Mouse (Mus musculus): ENCODE data around the gene Kctd10. TPM values are rescaled to one million over a fixed set of nuclear protein-coding genes. Genes with fewer than 3 reads are reported as not detected.

Gene Kctd10
- 90.7 and 109 TPM in 2 replicates for polyA plus RNA-seq (2012; rRNA removed)

DNA sequence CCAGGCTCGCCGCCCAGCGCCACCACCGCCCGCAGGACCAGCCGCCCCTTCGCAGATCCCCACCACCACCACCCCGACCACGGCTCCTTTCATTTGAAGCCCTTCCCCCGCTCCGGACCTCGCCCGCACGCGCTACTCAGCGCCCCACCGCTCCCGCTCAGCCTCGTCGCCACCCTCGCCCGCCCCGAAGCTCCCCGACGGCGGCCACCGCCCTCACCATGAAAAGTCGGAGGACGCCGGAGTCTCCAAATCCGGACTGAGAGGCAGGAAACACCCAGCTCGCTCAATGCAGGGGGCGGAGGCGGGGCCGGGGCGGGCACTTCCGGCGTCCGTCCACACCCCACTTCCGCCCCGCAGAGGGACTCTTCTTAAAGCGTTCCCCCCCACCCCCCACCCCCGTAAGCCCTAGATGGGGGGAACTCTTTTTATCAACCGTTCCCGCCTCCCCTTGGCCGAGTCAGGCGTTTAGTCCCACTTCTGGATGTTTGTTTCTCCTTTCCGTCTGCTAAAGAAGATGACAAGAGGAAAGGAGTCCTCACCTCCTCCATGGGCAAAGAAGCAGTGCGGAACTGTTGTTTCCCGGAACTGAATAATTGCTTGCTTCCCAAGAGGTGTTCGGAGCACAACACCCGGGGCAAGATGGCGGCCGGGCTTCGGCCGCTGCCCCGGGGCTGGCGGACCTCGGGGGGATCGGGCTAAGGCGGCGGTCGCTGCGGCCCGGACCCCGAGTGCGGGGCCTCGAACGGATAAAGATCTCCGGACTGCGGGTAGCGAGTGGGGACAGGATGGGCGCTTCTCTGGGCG is at the start of gene Kctd10, which contains the start of gene Ube3b:
Kctd10 (minus strand) TSS at position 300 of the 804 bp plus-strand sequence.
Ube3b (plus strand) TSS at position 399 of the 804 bp plus-strand sequence.
- DNase-seq (ENCODE audit: low read depth, low spot score) = no peak
- WGBS = under 1% methylated on average over 74 of the region's 74 CpGs

DNA sequence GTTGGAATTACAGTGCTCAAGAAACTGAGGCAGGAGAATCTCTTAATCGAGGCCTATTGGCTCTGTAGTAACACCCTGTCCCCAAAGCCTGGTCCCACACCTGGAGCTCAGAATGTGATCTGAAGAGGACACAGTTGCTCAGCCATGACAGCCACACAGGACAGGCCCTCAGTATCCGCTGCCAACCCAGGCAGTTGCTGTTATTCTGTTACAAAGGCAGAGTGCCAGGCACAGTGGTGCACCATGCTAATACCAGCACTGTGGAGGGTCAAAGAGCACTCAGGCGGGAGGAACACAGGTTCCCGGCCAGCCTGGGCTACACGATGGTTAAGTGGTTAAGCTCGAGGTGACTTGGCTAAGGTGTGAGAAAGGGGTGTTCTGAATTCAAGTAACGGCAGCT is 49.5 kb upstream of the Kctd10 start:
- DNase-seq (ENCODE audit: low read depth, low spot score) = no peak
- 71% methylated on average over 7 of the region's 7 CpGs for WGBS

DNA sequence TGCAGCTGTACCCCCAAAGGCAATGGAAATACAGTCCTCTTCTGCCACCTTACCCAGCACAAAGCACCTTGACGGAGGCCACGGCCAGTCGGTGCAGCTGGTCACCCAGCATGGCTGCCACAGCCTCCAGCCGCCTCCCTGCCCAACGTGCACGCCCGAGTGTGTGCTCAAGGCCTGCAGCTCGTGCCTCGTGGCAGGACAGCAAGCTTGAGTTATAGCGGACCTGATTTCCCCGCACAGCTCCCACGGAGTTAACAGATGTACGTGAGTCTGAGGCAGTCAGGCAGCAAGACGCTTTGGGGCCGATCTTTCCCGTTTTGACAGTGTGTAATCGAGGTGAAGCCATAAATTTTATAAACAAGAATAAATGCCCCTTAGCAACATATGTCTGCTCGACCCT is 48.3 kb upstream of the Kctd10 start:
- WGBS = 38% methylated on average over 18 of the region's 18 CpGs

DNA sequence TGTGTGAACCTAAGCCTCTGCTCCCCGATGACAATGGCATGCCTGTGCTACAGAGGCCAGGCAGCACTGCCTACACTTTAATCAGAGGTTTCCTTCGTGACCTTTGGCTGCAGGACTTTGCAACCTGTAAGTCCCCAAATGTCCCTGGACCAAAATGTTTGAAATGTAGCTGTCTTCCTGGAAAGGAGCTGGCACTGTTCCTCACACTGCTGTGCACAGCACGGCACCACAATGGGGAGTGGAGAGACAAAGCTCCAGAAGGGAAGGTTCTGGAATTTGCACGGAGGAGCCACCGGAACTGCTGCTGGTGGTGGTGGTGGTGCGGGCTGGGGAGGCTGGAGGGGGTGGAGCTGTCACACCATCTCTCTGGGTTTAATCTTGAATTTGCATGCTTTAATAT is 46.4 kb upstream of the Kctd10 start:
- no peak for DNase-seq (ENCODE audit: low read depth, low spot score)
- 65% methylated on average over 6 of the region's 6 CpGs for WGBS

More for the DNA sequence above, 48.3 kb upstream of the Kctd10 start:
- DNase-seq (ENCODE audit: low read depth, low spot score) = no peak

DNA sequence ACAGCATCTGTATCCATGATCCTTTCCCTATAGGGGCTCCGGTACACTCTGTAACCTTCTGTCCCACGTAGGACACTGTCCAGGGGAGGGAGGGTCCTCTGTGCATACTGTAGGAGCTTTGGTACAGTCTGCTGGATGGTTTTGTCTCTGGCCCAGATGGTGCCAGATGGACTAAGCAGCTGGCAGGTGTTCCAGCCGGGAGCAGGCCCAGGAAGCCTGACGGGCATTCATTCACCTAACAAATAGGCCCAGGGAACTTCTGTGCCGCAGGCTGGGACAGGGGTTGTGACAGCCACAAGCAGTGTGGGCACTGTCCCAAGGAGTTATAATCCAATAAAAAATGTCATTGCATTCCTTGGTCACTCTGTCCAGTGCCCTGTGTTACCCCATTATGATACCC is 43.7 kb upstream of the Kctd10 start:
- WGBS = 70% methylated on average over 5 of the region's 5 CpGs
- DNase-seq (ENCODE audit: low read depth, low spot score) = no peak

DNA sequence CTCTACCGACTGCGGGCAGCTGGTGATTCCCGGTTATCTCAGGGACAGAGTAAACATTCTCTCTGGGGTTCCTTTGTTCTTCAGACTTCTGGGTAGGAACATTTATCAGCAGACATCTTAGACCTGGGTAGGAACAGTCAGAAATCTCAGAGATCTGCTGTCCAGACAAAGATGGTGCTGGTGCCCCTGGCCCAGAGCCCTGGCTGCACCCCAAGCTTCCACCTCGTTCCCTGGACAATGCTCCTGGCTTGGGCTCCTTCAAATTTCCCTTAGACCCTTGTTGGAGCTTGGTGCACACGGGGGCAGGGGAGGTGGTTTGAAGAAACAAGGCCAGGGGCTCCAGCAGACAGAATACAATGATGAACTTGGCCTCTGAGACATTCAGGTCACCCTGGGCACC is 42.3 kb upstream of the Kctd10 start:
- WGBS = 14% methylated on average over 5 of the region's 5 CpGs
- DNase-seq (ENCODE audit: low read depth, low spot score) = no peak

DNA sequence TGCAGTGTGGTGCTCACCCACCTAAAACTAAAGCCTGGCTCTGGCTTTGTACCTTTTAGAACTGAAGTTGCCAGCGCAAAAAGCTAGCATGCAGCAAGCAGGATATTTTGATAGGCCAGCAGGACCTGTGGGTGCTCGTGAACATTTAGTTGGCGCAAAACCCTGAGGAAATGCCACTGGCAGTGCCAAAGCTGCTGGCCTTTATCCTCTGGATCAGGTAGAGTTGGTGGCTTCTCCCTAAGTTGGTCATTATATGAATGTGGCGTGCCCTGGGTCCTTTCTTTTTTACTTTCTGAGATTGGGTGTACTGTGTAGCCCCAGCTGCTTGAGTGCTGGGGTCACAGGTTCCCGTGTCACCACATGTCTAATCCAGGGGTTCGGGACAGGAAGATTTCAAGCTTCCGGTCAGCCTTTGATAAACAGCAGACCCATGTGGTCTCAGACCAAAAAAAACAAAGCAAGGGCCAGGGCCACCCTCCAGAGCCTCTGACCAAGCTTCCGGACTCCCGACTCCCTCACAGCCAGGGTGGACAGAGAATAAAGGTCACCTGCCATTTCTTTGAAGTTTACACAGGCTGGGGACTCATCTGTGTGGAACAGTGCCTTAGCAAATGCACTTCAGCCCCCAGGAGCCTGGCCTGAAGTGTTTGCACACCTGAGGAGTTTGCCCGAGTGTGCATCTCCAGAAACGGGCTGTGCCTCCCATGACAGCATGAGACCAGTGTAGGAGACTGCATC is 41.4 kb upstream of the Kctd10 start:
- WGBS = 51% methylated on average over 11 of the region's 11 CpGs
- no peak for DNase-seq (ENCODE audit: low read depth, low spot score)

DNA sequence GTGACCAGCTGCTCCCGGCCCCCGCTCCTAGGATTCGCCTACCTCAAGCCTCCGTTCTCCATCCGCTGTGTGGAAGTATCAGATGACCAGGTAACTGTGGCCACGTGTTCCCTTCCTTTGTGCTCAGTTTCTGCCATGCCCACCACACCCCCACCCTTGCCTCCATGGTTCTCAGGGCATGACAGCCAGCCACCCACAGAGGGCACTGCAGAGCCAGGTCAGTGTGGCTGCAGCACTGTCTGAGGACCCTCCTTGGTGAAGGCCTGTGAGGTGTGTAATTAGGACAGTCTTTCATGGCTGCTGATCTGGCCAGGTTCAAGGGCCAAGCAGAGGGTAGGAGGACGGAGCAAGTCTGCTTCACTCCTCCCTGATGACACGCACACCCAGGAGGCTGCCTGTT is 38.2 kb upstream of the Kctd10 start:
- DNase-seq (ENCODE audit: low read depth, low spot score) = no peak
- WGBS = 82% methylated on average over 8 of the region's 8 CpGs

DNA sequence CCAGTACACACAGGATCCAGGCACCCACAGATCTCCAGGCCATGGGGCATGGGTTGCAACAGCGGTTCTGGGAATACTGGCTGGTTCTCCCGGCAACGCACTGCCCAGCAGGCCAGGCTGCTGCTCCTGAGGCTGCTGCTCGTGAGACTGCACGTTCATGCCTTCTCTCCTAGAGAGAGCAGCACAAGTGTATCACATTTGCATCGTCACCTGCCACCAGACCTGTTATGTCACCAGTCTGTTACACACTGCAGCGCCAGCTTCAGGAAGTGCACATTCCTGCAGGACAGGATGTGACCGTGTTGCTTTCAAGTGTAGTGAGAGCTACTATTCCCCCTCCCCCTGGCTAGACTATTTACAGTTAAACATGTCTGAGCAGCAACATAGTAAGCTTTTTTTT is 36.5 kb upstream of the Kctd10 start:
- WGBS = 79% methylated on average over 8 of the region's 8 CpGs
- DNase-seq (ENCODE audit: low read depth, low spot score) = no peak

DNA sequence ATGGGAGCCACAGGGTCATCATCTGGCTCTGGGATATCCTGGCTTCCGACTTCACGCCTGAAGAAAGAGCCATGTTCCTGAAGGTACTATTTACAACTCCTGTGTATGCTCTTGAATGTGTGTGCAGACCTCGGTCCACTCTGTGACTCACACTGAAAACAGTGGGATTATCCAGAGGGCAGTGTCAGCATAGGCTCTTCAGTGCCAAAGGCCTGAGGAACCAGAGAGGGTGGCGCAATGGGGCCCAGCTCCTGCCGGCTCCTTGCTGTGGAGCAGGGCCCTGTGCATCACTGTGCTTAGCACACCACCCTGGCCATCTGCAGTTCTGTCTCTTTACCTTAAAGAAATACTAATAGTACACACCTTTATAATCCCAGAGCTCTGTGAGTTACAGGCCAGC is 35.3 kb upstream of the Kctd10 start:
- DNase-seq (ENCODE audit: low read depth, low spot score) = no peak
- 92% methylated on average over 5 of the region's 5 CpGs for WGBS

DNA sequence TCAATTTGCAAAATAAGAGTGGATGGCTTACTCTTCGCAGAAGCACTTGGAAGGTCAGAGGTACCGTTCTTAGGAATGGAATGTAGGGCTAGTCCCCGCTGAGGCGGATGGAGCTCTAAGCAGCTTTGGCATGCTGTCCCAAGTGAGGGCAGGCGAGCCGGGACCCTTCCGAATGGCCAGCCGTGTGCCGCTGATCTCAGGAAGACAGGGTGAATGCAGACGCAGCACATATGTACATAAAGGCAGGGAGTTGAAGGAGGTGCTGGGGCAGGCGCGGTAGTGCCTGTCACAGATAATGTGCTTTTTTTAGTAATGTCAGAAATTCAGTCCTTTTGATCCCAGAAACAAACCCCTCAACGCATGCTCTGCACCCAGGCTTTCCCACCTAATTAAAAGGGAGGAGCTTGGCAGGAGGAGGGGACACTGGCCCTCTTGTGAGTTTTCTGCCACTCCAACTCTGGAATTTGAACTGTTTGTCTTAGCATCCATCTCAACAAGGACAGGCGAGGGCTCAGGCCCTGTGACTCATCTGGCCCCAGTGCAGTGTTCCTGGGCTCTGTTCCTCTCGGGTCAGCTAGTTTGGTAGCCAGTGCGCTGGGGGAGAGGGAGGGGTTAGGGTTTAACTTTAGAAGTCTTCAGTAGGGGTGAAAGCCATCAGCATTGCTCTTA is 32.9 kb upstream of the Kctd10 start:
- WGBS = 75% methylated on average over 16 of the region's 16 CpGs
- DNase-seq (ENCODE audit: low read depth, low spot score) = no peak

DNA sequence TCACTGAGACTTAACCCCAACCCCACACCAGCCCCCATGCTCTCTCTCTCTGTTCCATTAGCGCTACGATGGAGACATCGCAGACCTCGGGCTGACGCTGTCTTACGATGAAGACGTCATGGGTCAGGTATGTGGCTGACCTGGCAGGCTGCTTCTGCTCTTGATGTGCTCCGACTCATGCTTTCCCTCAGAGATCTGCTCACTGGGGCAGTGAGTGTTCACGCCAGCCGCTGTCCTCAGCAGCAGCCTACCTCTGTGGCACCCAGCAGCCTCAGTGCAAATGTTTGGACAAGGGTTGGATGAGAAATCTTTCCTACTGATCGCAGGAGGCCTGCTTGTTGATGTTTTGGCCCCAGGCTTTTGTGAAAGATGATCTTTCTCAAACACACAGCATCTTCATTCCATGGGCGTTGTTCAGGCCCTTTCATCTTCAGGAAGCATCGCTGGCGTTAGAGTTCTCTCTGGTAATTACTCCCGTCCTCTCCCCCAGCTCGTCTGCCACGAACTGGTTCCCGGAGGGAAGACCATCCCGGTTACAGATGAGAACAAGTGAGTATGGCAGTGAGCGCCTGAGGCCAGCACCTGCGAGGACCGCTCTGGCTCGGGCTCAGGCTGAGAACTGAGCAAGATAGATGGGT is 32.2 kb upstream of the Kctd10 start:
- no peak for DNase-seq (ENCODE audit: low read depth, low spot score)
- 82% methylated on average over 23 of the region's 23 CpGs for WGBS

DNA sequence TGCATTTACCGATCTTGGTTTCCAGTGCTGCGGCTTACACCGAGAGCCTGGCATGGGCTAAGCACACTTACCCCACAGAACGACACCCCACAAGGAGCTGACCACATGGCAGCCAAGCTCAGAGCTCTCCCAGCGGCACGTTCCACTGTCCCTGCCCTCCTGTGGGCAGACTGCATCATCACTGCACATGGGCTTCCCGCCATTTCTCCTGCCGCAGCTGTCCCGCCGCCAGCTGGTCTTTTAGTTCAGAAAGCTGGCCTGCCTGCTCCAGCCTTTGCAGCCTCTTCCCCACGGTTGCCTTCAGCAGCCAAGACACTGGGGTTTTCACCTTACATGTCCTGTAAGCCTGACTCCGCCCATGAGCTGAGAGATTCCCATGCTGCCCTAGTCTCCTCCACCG is 30.1 kb upstream of the Kctd10 start:
- 86% methylated on average over 13 of the region's 13 CpGs for WGBS

DNA sequence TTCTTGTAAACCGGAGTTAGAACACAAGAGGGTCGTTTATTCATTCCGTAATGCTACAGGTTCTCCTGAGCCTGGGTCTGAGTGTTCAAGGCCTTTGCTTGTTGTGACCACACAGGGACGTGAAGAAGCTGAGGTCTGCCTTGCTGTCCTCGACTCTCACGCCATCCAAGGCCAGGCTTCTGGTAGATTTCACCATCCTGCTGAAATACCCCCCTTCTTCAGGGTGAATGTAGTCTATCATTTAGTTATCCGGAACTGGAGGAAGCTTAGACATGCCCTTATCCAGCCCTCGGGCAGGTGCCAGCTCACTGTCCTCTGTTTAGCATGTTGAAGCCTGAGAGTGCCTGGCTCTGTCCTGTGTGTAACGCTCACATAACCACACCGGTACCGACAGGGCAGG is 28.5 kb upstream of the Kctd10 start:
- no peak for DNase-seq (ENCODE audit: low read depth, low spot score)

More for the DNA sequence above, 30.1 kb upstream of the Kctd10 start:
- DNase-seq (ENCODE audit: low read depth, low spot score) = no peak

DNA sequence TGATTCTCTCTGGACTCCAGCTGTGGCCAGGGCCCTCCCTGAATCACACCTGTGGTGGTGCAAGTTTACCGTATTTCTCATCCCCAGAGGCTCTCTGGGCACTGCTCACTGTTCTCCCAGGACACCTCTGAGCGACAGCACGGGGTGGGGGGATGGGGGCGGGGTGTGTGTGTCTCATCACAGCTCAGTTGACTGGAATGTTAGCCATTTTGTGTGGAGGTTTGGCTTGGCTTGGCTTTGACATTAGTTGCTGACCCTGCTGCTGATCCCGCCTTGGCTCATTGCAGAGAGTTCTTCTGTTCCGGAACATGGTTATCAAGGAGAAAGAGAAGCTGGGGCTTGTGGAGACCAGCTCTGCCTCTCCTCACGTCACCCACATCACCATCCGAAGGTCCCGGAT is 27.5 kb upstream of the Kctd10 start:
- no peak for DNase-seq (ENCODE audit: low read depth, low spot score)
- 91% methylated on average over 9 of the region's 9 CpGs for WGBS

More for the DNA sequence above, 28.5 kb upstream of the Kctd10 start:
- WGBS = 92% methylated on average over 11 of the region's 11 CpGs

DNA sequence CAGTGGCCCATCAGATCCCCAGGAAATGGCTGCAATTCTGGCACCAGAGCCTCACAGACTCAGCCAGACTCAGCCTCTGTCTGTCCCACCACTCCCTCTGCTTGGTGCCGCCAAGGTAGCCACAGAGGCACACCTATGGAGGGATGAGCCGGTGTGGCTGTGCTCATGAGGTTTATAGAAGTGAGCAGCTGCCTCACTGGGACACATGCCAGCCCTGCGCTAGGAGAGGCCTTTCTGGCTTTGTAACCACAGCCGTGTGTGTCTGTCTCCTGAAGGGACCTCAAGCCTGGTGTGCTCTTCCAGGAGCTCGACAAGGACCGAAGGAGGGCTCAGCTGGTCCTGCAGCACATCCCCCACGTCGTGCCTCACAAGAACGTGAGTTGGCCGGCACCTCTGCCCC is 27.0 kb upstream of the Kctd10 start:
- DNase-seq (ENCODE audit: low read depth, low spot score) = no peak
- 55% methylated on average over 10 of the region's 10 CpGs for WGBS

DNA sequence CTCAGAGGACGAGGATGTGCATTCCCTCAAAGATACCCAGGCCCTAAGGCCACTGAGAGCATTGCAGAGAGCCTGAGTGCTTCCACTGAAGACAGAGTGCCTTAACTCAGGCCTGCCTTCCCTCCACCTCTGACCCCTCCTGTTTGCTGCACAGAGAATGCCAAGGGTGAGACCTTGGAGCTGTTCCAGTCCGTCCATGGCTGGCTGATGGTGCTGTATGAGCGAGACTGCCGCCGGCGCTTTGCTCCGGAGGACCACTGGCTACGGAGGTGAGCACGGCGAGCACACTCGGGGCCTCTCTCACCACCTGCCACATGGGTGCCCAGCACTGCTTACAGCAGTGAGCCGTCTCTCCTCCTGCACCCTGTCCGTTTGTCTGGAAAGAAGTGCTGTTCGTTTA is 26.3 kb upstream of the Kctd10 start:
- 92% methylated on average over 14 of the region's 14 CpGs for WGBS
- DNase-seq (ENCODE audit: low read depth, low spot score) = no peak

DNA sequence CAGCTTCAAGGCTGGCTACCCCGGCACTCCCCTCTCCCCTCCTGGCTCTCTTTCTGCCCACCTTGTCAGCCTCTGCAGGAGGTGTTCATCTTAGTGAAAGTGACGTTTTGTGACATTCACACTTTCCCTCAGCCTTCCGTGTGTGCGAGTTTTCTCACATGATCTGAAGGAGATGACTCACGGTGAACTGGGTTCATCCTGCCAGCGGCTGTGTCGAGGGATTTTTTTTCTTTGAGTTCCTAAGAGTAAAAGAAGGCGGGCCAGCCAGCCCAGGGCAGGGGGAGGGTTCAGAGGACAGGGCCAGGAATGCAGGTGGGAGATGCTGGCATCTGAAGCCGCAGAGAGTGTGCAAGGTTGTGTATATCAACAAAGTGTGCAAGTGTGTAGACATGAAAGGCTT is 12.9 kb upstream of the Kctd10 start:
- WGBS = 76% methylated on average over 9 of the region's 9 CpGs

DNA sequence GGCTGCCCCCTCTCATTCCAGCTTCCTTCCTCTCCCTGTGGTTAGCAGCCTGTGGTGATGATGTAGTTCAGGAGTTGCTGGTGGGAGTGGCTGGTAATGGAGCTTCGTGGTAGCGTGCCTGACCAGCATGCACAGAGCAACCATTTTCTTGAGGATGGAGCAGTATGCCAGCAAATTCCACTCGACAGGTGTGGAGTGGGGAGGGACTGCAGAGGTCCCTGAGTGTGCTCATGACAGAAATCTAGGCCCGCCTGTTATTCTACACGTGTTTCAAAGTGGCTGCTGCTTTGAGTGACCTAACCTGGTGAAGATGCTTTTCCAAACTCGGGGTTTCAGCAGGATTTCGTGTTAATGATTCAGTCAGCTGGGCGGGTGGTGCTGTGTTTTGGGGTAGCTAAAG is 4.1 kb upstream of the Kctd10 start:
- DNase-seq (ENCODE audit: low read depth, low spot score) = no peak
- WGBS = 87% methylated on average over 8 of the region's 8 CpGs

More for the DNA sequence above, 12.9 kb upstream of the Kctd10 start:
- no peak for DNase-seq (ENCODE audit: low read depth, low spot score)
